Mouse (Mus musculus): ENCODE results near the gene Mt3. TPM values are rescaled to one million over a fixed set of nuclear protein-coding genes. Genes with fewer than 3 reads are reported as not detected.

Mt3 gene
- total and polyA plus RNA-seq, 3 experiments: 2.9 to 6.1 (median 3.8) TPM

- WGBS: 44% methylated on average over 1 of the region's 1 CpGs
- no peak overlapping the region for H3K4me3 ChIP-seq
Measured at GRCm38 (mm10) chr8:94113435-94113834, 39.0 kb upstream of the Mt3 start.

DNA sequence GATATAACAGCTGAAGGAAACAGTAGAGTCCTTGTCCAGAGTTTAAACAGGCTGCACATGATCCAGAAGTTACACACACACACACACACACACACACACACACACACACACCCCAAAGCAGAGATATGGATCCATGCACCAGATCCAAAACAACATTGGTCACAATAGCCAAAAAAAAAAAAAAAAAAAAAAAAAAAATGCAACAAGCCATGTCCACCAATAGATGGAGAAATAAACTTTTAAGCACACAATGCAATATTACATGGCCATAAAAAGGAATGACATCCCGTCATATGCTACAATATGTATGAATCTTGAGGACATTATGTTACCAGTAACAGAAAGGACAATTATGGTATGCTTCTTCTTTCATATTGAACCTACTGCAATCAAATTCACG lies 38.4 kb upstream of the Mt3 start:
- no peak overlapping the region for H3K27ac ChIP-seq
- H3K27me3 ChIP-seq (ENCODE audit: control insufficient read depth, insufficient read depth, low read length): no peaks in the 10 kb centered on the region
- no peak overlapping the region for H3K9ac ChIP-seq (ENCODE audit: low read depth, low read length)
- intact Hi-C loops (cut with DNase I): loop anchor here (5.0 kb wide), 1 partner anchor 83 kb away; no protein-coding TSS in a partner anchor
- DNase-seq: no peak
- no peaks in the 10 kb centered on the region for H3K79me2 ChIP-seq (replicated peaks; ENCODE audit: control insufficient read depth, insufficient read depth, low read length)
- no peaks in the 10 kb centered on the region for H3K4me1 ChIP-seq (ENCODE audit: control insufficient read depth, insufficient read depth, low read length)
- no peaks in the 10 kb centered on the region for H3K36me3 ChIP-seq (ENCODE audit: control insufficient read depth, insufficient read depth, low read length)
- TF ChIP-seq CTCF (IDR thresholded peaks at IDR 0.05): no peak
- TF ChIP-seq EP300 (IDR thresholded peaks at IDR 0.05; ENCODE audit: insufficient read depth, low read depth, low read length): no peak
- TF ChIP-seq POLR2A (IDR thresholded peaks at IDR 0.05; ENCODE audit: insufficient read depth, low read depth, low read length): no peak
- 87% methylated on average over 2 of the region's 2 CpGs for WGBS
- no peak overlapping the region for H3K4me3 ChIP-seq

More at GRCm38 (mm10) chr8:94113435-94113834, 39.0 kb upstream of the Mt3 start:
- Histone ChIP-seq H3K4me1 (ENCODE audit: control insufficient read depth, insufficient read depth, low read length) (no peaks in the 10 kb centered on the region), H3K27me3 (ENCODE audit: control insufficient read depth, insufficient read depth, low read length) (no peaks in the 10 kb centered on the region), H3K79me2 (replicated peaks; ENCODE audit: control insufficient read depth, insufficient read depth, low read length) (no peaks in the 10 kb centered on the region), H3K27ac (no peak overlapping the region), H3K36me3 (ENCODE audit: control insufficient read depth, insufficient read depth, low read length) (no peaks in the 10 kb centered on the region), H3K9ac (ENCODE audit: low read depth, low read length) (no peak overlapping the region)
- TF ChIP-seq POLR2A (IDR thresholded peaks at IDR 0.05; ENCODE audit: insufficient read depth, low read depth, low read length) (no peak), CTCF (IDR thresholded peaks at IDR 0.05) (no peak), EP300 (IDR thresholded peaks at IDR 0.05; ENCODE audit: insufficient read depth, low read depth, low read length) (no peak)
- DNase-seq: no peak
- intact Hi-C loops (cut with DNase I): loop anchor here (5.0 kb wide), 1 partner anchor 84 kb away; no protein-coding TSS in a partner anchor

GRCm38 (mm10) chr8:94118776-94119430 lies 33.5 kb upstream of the Mt3 start:
- Histone ChIP-seq H3K79me2 (replicated peaks; ENCODE audit: control insufficient read depth, insufficient read depth, low read length) (no peaks in the 10 kb centered on the region), H3K36me3 (ENCODE audit: control insufficient read depth, insufficient read depth, low read length) (no peaks in the 10 kb centered on the region), H3K4me3 (no peak overlapping the region), H3K27ac (no peak overlapping the region), H3K4me1 (ENCODE audit: control insufficient read depth, insufficient read depth, low read length) (no peaks in the 10 kb centered on the region), H3K27me3 (ENCODE audit: control insufficient read depth, insufficient read depth, low read length) (no peaks in the 10 kb centered on the region), H3K9ac (ENCODE audit: low read depth, low read length) (no peak overlapping the region)
- DNase-seq: no peak
- TF ChIP-seq CTCF (IDR thresholded peaks at IDR 0.05): no peak
- no peak for TF ChIP-seq EP300 (IDR thresholded peaks at IDR 0.05; ENCODE audit: insufficient read depth, low read depth, low read length)
- no peak for TF ChIP-seq POLR2A (IDR thresholded peaks at IDR 0.05; ENCODE audit: insufficient read depth, low read depth, low read length)
- 24% methylated on average over 6 of the region's 6 CpGs for WGBS
- intact Hi-C loops (cut with DNase I): no loop called here

- H3K79me2 ChIP-seq (replicated peaks; ENCODE audit: control insufficient read depth, insufficient read depth, low read length): no peaks in the 10 kb centered on the region
- WGBS: 83% methylated on average over 9 of the region's 9 CpGs
- no peak for DNase-seq
- TF ChIP-seq POLR2A (IDR thresholded peaks at IDR 0.05; ENCODE audit: insufficient read depth, low read depth, low read length): no peak
- no peak for TF ChIP-seq CTCF (IDR thresholded peaks at IDR 0.05)
- no peak for TF ChIP-seq EP300 (IDR thresholded peaks at IDR 0.05; ENCODE audit: insufficient read depth, low read depth, low read length)
- no peaks in the 10 kb centered on the region for H3K36me3 ChIP-seq (ENCODE audit: control insufficient read depth, insufficient read depth, low read length)
- H3K9ac ChIP-seq (ENCODE audit: low read depth, low read length): no peak overlapping the region
- no peak overlapping the region for H3K27ac ChIP-seq
- H3K4me1 ChIP-seq (ENCODE audit: control insufficient read depth, insufficient read depth, low read length): no peaks in the 10 kb centered on the region
- H3K4me3 ChIP-seq: no peak overlapping the region
- intact Hi-C loops (cut with DNase I): no loop called here
- H3K27me3 ChIP-seq (ENCODE audit: control insufficient read depth, insufficient read depth, low read length): no peaks in the 10 kb centered on the region
Measured at GRCm38 (mm10) chr8:94121625-94122024, 30.8 kb upstream of the Mt3 start.

DNA sequence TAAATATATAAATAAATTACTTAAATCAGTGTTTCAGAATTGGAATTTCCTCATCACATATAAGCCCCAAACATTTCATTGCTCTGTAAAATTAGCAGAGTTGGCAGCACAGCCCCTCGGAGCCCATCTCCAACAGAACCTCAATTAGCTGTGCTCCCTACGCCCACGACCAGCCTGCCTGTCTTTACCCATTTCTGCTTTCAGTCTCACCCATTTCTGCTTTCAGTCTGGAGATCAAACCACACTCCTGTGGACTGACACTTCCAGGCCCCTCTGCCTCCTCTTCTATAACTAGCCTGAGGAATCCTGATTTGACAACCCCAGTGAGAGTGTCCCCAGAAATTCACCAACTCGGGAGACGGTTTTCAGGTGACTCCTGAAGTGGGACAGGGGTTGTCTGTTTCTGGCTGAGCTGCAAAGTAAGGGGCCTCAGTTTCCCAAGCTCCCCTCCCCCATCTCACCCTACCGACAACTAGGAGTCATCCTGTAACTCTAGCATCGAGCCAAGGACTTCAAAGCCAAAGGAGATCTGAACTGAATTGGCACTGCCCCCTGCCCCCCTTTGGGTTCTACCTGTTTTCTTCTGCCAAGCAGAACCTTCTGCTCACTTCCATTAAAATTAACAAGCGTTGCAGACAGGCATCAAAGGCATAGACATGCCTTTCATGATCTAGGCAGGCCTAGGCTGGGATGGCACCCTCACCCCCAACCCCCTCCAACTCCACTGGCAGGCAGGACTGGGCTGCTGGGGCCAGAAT lies 29.5 kb upstream of the Mt3 start:
- no peak overlapping the region for H3K27ac ChIP-seq
- H3K9ac ChIP-seq (ENCODE audit: low read depth, low read length): no peak overlapping the region
- no peaks in the 10 kb centered on the region for H3K36me3 ChIP-seq (ENCODE audit: control insufficient read depth, insufficient read depth, low read length)
- intact Hi-C loops (cut with DNase I): no loop called here
- no peaks in the 10 kb centered on the region for H3K4me1 ChIP-seq (ENCODE audit: control insufficient read depth, insufficient read depth, low read length)
- TF ChIP-seq POLR2A (IDR thresholded peaks at IDR 0.05; ENCODE audit: insufficient read depth, low read depth, low read length) (no peak), EP300 (IDR thresholded peaks at IDR 0.05; ENCODE audit: insufficient read depth, low read depth, low read length) (no peak)
- no peak overlapping the region for H3K4me3 ChIP-seq
- H3K27me3 ChIP-seq (ENCODE audit: control insufficient read depth, insufficient read depth, low read length): no peaks in the 10 kb centered on the region
- 52% methylated on average over 8 of the region's 8 CpGs for WGBS
- no peaks in the 10 kb centered on the region for H3K79me2 ChIP-seq (replicated peaks; ENCODE audit: control insufficient read depth, insufficient read depth, low read length)
- DNase-seq: no peak

DNA sequence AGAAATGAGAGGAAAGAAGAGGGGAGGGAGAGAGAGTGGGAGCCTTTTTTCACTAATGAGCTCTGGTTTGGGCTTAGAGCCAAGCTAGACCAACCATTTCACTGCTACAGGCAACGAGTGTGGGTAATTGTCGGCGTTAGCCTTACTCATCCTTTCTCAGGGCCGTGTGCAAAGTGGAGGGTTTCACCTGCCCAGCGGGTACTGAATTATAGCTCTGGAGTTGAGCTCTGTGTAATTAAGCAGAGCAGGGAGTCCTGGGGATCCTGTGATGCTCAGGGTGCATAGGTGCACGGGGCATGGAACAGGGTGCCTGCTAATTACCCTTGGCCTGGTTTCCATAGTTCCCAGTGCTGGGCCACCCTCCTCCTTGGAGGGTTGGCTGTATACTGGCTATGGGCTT lies 24.7 kb upstream of the Mt3 start:
- H3K36me3 ChIP-seq (ENCODE audit: control insufficient read depth, insufficient read depth, low read length): no peaks in the 10 kb centered on the region
- 74% methylated on average over 6 of the region's 6 CpGs for WGBS
- no peaks in the 10 kb centered on the region for H3K4me1 ChIP-seq (ENCODE audit: control insufficient read depth, insufficient read depth, low read length)
- no peak for DNase-seq
- no peaks in the 10 kb centered on the region for H3K79me2 ChIP-seq (replicated peaks; ENCODE audit: control insufficient read depth, insufficient read depth, low read length)
- TF ChIP-seq CTCF (IDR thresholded peaks at IDR 0.05) (no peak), POLR2A (IDR thresholded peaks at IDR 0.05; ENCODE audit: insufficient read depth, low read depth, low read length) (no peak), EP300 (IDR thresholded peaks at IDR 0.05; ENCODE audit: insufficient read depth, low read depth, low read length) (no peak)
- intact Hi-C loops (cut with DNase I): no loop called here
- H3K4me3 ChIP-seq: no peak overlapping the region
- no peak overlapping the region for H3K27ac ChIP-seq
- no peak overlapping the region for H3K9ac ChIP-seq (ENCODE audit: low read depth, low read length)
- no peaks in the 10 kb centered on the region for H3K27me3 ChIP-seq (ENCODE audit: control insufficient read depth, insufficient read depth, low read length)
